Mouse (Mus musculus) embryonic facial prominence, embryonic 14.5 days (tissue): ENCODE data around the gene Pcbp4. TPM values are rescaled to one million over a fixed set of nuclear protein-coding genes. Genes with fewer than 3 reads are reported as not detected.

Experiments
- ATAC-seq: fragments of 200-750 bp; cut with Nextera tagmentation; 2 replicates; pipeline ENCODE4 v1.8.0; 2017; ENCODE audit warnings: low read depth, moderate number of reproducible peaks, moderate TSS enrichment
- DNase-seq: peaks from one replicate; pipeline ENCODE4 v3.0.0-alpha.2; 2015; ENCODE audit warnings: low spot score
- H3K27ac ChIP-seq: fragments of 300-500 bp; sonication (generic); replicated peaks from 2 replicates; pipeline ENCODE4 v1.5.1; 2014; ENCODE audit warnings: low read depth, mild to moderate bottlenecking, low read length, moderate library complexity
- H3K27me3 ChIP-seq: fragments of 300-500 bp; sonication (generic); replicated peaks from 2 replicates; pipeline ENCODE4 v1.6.1; 2014; ENCODE audit warnings: low read length; ENCODE audit not compliant: control insufficient read depth, insufficient read depth
- H3K36me3 ChIP-seq: fragments of 300-500 bp; sonication (generic); 2 replicates; pipeline ENCODE4 v1.6.1; 2014; ENCODE audit warnings: low read length, mixed read lengths; ENCODE audit not compliant: control insufficient read depth, insufficient read depth
- H3K4me1 ChIP-seq: fragments of 300-500 bp; sonication (generic); 2 replicates; pipeline ENCODE4 v1.6.1; 2014; ENCODE audit warnings: antibody characterized with exemption, low read length; ENCODE audit not compliant: control insufficient read depth, insufficient read depth
- H3K4me2 ChIP-seq: fragments of 300-500 bp; sonication (generic); 2 replicates; pipeline ENCODE4 v1.6.1; 2014; ENCODE audit warnings: low read depth, mild to moderate bottlenecking, low read length, moderate library complexity, mixed read lengths
- H3K4me3 ChIP-seq: fragments of 300-500 bp; sonication (generic); 2 replicates; pipeline ENCODE4 v1.5.1; 2014; ENCODE audit warnings: low read depth, mild to moderate bottlenecking, low read length
- H3K9ac ChIP-seq: fragments of 300-500 bp; sonication (generic); 2 replicates; pipeline ENCODE4 v1.6.1; 2014; ENCODE audit warnings: low read depth, mild to moderate bottlenecking, low read length, moderate library complexity, mixed read lengths
- H3K9me3 ChIP-seq: fragments of 300-500 bp; sonication (generic); 2 replicates; pipeline ENCODE4 v1.6.1; 2016; ENCODE audit warnings: low read length; ENCODE audit not compliant: control insufficient read depth
- WGBS: fragments of 180-500 bp; shearing (Covaris S2); extraction: QIAGEN DNeasy Blood & Tissue Kit; methylation state at CpG from one replicate; pipeline ENCODE4 v1.1.7; 2014; 5-methylcytosine and 5-hydroxymethylcytosine counted together
- polyA plus RNA-seq: library from polyadenylated mRNA; unstranded; fragments of >200 nt; fragmentation: Nextera tagmentation; extraction: Ambion mirVana; gene quantifications from 2 replicates; pipeline ENCODE4 v1.2.1, GENCODE M21; 2014

The Pcbp4 gene
- polyA plus RNA-seq, 1 experiment from 2014 or later: 90.2 TPM

DNA sequence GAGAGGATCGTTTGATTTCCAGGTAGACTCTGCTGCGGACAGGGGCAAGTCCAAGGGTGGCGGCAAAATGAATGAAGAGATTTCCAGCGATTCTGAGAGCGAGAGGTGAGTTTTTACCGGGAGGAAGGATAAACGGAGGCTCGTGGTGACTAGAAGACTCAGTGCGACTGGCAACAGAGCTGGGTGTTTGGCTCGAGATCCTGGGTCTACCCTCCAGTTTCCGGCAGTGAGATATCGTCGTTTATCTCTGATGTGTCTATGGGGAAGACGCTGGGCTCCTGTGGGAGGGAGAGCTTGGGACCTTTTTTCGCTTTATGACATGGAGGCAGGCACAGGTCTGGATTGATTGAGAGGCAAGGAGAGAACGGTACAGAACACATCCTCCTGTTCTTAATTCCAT, 24.6 kb downstream of the Pcbp4 start:
- no peak for ATAC-seq
- WGBS: 3% methylated on average over 16 of the region's 16 CpGs

DNA sequence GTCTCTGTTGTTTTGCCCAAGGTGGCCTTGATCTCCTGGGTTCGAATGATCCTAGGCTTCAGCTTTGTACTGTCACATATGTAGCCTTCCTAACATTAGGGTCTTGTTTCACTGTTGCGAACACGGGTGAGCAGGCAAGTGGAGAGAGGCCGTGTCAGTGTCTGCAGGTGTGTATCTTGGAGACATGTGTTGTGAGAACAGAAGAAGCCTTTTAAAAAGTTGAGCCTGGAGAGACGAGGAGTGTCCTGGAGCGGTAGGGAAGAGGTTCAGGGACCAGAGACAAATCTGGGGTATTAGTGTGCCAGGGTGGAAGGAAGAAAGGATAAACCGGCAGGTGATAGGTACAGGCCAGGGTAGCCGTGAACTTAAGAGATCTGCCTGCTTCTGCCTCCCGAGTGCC, 25.0 kb downstream of the Pcbp4 start:
- no peak for DNase-seq
- Histone ChIP-seq H3K27me3 (no peaks in the 10 kb centered on the region), H3K27ac (no peak overlapping the region), H3K4me2 (peak overlapping the region; percentile 92), H3K9ac (peak overlapping the region; percentile 72), H3K9me3 (no peaks in the 10 kb centered on the region), H3K4me3 (peak overlapping the region; percentile 74), H3K4me1 (peaks cover 5% of the 10 kb centered on the region), H3K36me3 (peaks cover 30% of the 10 kb centered on the region)
- ATAC-seq: no peak
- WGBS: 75% methylated on average over 9 of the region's 9 CpGs

More for the DNA sequence above, 24.6 kb downstream of the Pcbp4 start:
- Histone ChIP-seq H3K4me2 (peak overlapping the region; percentile 92), H3K36me3 (peaks cover 26% of the 10 kb centered on the region), H3K4me3 (peak overlapping the region; percentile 74), H3K27me3 (no peaks in the 10 kb centered on the region), H3K27ac (no peak overlapping the region), H3K9ac (peak overlapping the region; percentile 72), H3K9me3 (no peaks in the 10 kb centered on the region), H3K4me1 (peaks cover 5% of the 10 kb centered on the region)
- DNase-seq: no peak

DNA sequence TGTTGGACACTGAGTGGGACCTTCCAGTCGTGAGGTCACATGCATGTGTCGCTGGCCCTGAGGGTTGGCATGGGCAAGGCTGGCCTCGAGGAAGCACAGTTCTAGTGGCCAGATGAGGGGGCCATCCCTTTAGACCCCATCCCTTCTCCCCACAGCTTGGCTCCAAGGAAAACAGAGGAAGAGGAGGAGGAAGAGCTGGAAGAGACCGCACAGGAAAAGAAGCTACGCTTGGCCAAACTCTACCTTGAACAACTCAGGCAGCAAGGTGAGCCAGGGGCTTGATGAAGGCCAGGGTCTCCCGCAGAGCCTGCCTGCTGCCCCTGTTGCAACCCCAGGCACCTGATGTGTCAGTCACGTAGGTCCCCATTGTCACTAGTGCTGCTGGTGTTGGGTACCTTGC, 27.4 kb downstream of the Pcbp4 start:
- peaks cover 54% of the 10 kb centered on the region for H3K36me3 ChIP-seq
- no peak for DNase-seq

DNA sequence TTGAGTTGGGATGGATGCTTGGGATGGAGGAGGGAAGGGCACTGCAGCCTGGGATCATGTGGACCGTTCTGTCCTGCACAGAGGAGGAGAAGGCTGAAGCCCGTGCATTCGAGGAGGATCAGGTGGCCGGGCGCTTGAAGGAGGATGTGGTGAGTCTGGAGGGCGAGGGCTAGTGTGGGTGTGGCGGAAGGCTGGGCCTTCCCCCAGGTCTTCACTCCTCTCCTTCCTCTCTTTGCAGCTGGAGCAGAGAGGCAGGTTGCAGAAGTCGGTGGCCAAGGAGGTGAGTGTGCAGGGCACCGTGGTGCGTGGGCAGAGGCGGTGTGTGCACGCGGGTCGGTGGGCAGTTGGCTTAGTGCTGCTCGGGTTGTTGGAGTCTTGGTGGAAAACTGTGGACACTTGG, 28.0 kb downstream of the Pcbp4 start:
- WGBS: 97% methylated on average over 15 of the region's 15 CpGs
- no peak overlapping the region for H3K4me2 ChIP-seq
- no peak overlapping the region for H3K4me3 ChIP-seq
- ATAC-seq: no peak
- H3K9me3 ChIP-seq: no peaks in the 10 kb centered on the region
- H3K27me3 ChIP-seq: no peaks in the 10 kb centered on the region
- peaks cover 60% of the 10 kb centered on the region for H3K36me3 ChIP-seq
- no peak overlapping the region for H3K27ac ChIP-seq
- H3K4me1 ChIP-seq: peaks cover 5% of the 10 kb centered on the region
- DNase-seq: no peak
- H3K9ac ChIP-seq: no peak overlapping the region

More for the DNA sequence above, 27.4 kb downstream of the Pcbp4 start:
- Histone ChIP-seq H3K9ac (no peak overlapping the region), H3K9me3 (no peaks in the 10 kb centered on the region), H3K4me1 (peaks cover 5% of the 10 kb centered on the region), H3K27me3 (no peaks in the 10 kb centered on the region), H3K4me2 (no peak overlapping the region), H3K27ac (no peak overlapping the region), H3K4me3 (no peak overlapping the region)
- 92% methylated on average over 7 of the region's 7 CpGs for WGBS
- ATAC-seq: no peak

DNA sequence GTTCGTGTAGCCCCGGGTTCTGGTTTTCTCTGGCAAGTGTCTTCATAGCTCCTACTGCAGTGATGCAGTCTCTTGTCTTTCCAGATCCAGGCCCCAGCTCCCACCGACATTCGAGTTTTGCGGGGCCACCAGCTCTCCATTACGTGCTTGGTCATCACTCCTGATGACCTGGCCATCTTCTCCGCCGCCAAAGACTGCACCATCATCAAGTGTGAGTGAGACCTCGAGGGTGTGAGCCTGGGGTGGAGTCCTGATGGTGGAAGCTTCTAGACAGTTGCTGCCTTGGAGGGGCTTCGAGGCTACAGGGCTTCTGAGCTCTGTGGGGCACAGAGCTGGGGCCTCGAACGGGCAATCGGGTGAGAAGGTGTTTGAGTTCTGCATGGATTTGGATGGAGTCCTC, 28.6 kb downstream of the Pcbp4 start:
- no peak for ATAC-seq
- Histone ChIP-seq H3K4me3 (no peak overlapping the region), H3K27me3 (no peaks in the 10 kb centered on the region), H3K9ac (no peak overlapping the region), H3K4me1 (peaks cover 5% of the 10 kb centered on the region), H3K9me3 (no peaks in the 10 kb centered on the region), H3K4me2 (no peak overlapping the region), H3K36me3 (peaks cover 64% of the 10 kb centered on the region), H3K27ac (no peak overlapping the region)
- no peak for DNase-seq
- 96% methylated on average over 13 of the region's 13 CpGs for WGBS

DNA sequence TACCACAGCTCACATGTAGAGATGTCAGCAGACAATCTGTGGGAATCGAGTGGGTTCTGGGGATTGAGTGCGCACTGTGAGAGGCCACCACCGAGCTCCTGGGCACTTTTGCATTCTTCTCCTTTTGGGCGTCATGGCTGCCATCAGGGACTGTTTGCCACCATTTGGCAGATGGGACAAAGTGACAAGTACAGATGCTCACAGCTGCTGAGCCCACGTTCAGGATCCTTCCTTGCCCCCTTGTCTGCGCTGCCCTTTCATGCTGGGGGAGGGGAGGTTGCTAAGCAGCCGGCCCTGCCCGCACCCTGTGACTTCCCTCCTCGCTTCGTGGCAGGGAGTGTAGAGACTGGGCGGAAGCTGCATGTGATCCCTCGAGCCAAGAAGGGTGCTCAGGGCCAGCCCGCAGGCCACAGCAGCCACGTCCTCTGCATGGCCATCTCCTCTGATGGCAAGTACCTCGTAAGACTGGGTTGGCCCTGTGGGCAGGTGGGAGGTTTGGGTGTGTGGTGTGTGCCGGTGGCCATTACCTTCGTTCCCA, 29.6 kb downstream of the Pcbp4 start:
- Histone ChIP-seq H3K4me2 (no peak overlapping the region), H3K9me3 (no peaks in the 10 kb centered on the region), H3K36me3 (peaks cover 64% of the 10 kb centered on the region), H3K4me1 (peaks cover 5% of the 10 kb centered on the region), H3K4me3 (no peak overlapping the region), H3K27me3 (no peaks in the 10 kb centered on the region), H3K27ac (no peak overlapping the region), H3K9ac (no peak overlapping the region)
- no peak for DNase-seq
- ATAC-seq: no peak
- WGBS: 88% methylated on average over 15 of the region's 17 CpGs

DNA sequence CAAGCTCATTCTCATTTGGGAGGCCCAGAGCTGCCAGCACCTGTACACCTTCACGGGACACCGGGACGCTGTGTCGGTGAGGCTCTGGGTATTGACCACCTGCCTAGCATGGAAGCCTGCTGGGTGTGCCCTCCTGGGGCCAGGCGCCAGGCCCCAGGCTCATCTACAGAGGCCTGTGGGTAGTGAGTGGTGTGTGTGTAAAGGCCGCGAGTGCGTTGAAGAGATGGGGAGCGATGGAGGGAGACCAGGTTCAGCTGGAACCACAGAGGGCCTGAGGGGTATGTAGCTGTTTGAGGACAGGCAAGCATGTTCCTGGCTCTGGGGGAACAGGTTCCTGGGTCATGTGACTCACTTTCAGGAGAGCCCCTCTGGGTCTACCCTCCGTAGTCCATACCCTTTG, 30.0 kb downstream of the Pcbp4 start:
- 94% methylated on average over 10 of the region's 10 CpGs for WGBS
- Histone ChIP-seq H3K36me3 (peaks cover 64% of the 10 kb centered on the region), H3K4me1 (peaks cover 2% of the 10 kb centered on the region), H3K9ac (no peak overlapping the region), H3K9me3 (no peaks in the 10 kb centered on the region), H3K4me3 (no peak overlapping the region), H3K27me3 (no peaks in the 10 kb centered on the region), H3K4me2 (no peak overlapping the region), H3K27ac (no peak overlapping the region)
- ATAC-seq: no peak
- no peak for DNase-seq

DNA sequence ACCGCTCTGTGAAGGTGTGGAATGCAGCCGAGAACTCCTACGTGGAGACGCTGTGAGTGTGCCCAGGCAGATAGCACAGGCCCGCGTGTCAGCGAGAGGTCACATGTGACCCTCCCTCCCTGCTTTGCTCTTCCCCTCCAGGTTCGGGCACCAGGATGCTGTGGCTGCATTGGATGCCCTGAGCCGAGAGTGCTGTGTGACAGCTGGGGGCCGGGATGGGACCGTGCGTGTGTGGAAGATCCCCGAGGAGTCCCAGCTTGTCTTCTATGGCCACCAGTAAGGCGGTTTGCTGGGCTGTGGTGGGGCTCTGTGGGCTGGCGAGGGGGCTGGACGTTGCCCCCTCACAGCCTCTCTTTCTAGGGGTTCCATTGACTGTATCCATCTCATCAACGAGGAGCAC, 30.5 kb downstream of the Pcbp4 start:
- no peak for DNase-seq
- Histone ChIP-seq H3K36me3 (peaks cover 64% of the 10 kb centered on the region), H3K4me3 (no peak overlapping the region), H3K4me2 (no peak overlapping the region), H3K27me3 (no peaks in the 10 kb centered on the region), H3K27ac (no peak overlapping the region), H3K4me1 (no peaks in the 10 kb centered on the region), H3K9me3 (no peaks in the 10 kb centered on the region), H3K9ac (no peak overlapping the region)
- ATAC-seq: no peak
- 89% methylated on average over 17 of the region's 17 CpGs for WGBS

DNA sequence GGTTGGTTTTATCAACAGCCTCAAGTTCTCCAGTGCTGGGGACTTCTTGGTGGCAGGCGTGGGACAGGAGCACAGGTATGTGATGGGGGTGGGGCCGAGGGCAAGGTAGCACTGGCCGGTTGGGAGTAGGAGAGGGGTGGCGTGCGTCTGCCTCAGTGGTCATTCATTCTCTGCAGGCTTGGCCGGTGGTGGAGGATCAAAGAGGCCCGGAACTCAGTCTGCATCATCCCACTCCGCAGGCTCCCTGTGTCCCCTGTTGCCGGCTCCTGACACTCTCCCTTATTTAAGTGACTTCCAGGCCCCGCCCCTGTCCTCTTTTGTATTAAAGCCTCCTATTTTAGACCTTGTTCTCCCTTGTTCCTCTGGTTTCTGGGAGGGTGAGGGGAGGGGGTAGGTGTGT, 32.0 kb downstream of the Pcbp4 start:
- no peak overlapping the region for H3K4me2 ChIP-seq
- H3K4me3 ChIP-seq: no peak overlapping the region
- no peaks in the 10 kb centered on the region for H3K9me3 ChIP-seq
- WGBS: 89% methylated on average over 9 of the region's 10 CpGs
- H3K36me3 ChIP-seq: peaks cover 57% of the 10 kb centered on the region
- DNase-seq: no peak
- H3K9ac ChIP-seq: no peak overlapping the region
- no peak overlapping the region for H3K27ac ChIP-seq
- H3K27me3 ChIP-seq: no peaks in the 10 kb centered on the region
- no peak for ATAC-seq
- no peaks in the 10 kb centered on the region for H3K4me1 ChIP-seq
